Mouse (Mus musculus) liver, adult 2 months (tissue): Measurements from ENCODE around the gene Dnph1.

Experiments used
- CTCF ChIP-seq: fragments of 200-500 bp; IDR thresholded peaks from 2 replicates; pipeline ENCODE4 v1.5.1; 2011; ENCODE audit warnings: low read depth, low read length, control low read depth
- POLR2A ChIP-seq: fragments of 200-500 bp; IDR thresholded peaks from 2 replicates; pipeline ENCODE4 v1.6.1; 2011; ENCODE audit warnings: low read length, control low read depth; ENCODE audit not compliant: insufficient read depth; ENCODE audit errors: extremely low read depth

DNA sequence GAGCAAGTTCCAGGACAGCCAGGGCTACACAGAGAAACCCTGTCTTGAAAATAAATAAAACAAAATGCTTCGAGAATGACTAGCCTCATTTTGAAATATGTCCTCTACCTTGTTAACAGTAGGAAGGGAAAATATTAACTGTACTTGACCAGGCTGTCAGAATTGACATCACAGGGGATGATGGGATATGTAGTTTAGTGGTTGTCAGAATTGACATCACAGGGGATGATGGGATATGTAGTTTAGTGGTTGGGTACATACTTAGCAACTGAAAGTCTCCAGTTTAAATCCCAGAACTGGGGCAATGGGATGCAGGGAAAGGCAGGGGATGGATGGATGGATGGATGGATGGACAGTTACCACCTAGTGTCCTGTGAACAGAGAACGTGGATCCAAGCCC lies 16.8 kb downstream of the Dnph1 start:
- TF ChIP-seq CTCF (no peak), POLR2A (no peak)
